8 mouse cellular contexts compared by ENCODE assay signal in the genomic region with DNA sequence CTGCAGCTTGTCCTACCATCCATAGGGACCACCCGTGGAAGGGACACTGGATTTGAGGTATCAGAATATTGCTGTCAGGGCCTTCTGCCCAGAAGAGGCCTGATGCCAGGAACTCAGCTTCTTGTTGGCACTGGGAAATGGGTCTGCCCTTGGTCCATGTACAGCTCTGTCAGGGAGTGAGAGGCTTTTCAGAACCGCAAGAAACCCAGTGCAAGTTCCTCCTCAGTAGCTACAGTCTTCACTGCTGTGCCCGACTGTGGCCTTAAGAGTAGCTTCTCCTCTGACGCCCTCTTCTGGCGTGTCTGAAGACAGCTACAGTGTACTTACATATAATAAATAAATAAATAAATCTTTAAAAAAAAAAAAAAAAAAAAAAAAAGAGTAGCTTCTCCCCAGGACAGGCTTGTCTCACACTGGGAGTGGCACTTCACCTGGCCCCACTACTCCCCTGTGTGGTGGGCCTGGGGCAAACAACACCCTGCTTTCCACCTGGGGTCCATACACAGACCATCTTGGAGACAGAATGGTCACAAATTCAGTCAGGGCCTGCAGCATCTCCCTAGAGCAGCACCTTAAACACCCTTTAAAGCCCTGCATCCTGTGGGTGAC. TPM values are rescaled to one million over a fixed set of nuclear protein-coding genes. Genes with fewer than 3 reads are reported as not detected.
A peak's percentile ranks its signal among the peaks of the same experiment; 100 is the strongest.
DNase-seq lines count a peak whose midpoint lies in the region; ATAC-seq lines count a peak whose summit lies in the region.

No protein-coding gene starts in this region.

- ATAC-seq in heart, embryonic 12.5 days (ENCODE audit: insufficient number of reproducible peaks, low FRiP score), result no peak
- ATAC-seq in heart, embryonic 11.5 days (replicated peaks; ENCODE audit: insufficient number of reproducible peaks, low FRiP score, low TSS enrichment), result no peak
- ATAC-seq in hindbrain, embryonic 14.5 days (ENCODE audit: low FRiP score), result no peak

- H3K27me3 ChIP-seq in heart, embryonic 12.5 days (replicated peaks), result no peaks in the 10 kb centered on the region
- no peaks in the 10 kb centered on the region for H3K27me3 ChIP-seq in heart, embryonic 11.5 days (ENCODE audit: control insufficient read depth, insufficient read depth, low read length)
- H3K27me3 ChIP-seq in hindbrain, embryonic 14.5 days (ENCODE audit: control insufficient read depth, insufficient read depth, low read length), result no peaks in the 10 kb centered on the region

- DNase-seq in B cell, adult 2 months, result peak; percentile 45 to 53
- peak; percentile 86 to 91 for DNase-seq in cerebellum, postnatal 10 days
- DNase-seq in hindbrain, embryonic 14.5 days (ENCODE audit: low spot score), result peak; percentile 55
- peak; percentile 60 for DNase-seq in mesoderm, embryonic 11.5 days (ENCODE audit: low read depth, low spot score)
- no peak for DNase-seq in Muller cell, postnatal 12 days (ENCODE audit: inconsistent ontology term)
- no peak for DNase-seq in left cerebral cortex, postnatal 25 days (ENCODE audit: low spot score in 2 of 2)

- intact Hi-C loops in left cerebral cortex, postnatal 25 days (cut with DNase I), result loop anchor here (1.0 to 2.0 kb wide), 3 partner anchors 16 to 70 kb away; no protein-coding TSS in a partner anchor

- 45% methylated on average over 5 of the region's 5 CpGs for WGBS in heart, embryonic 12.5 days
- WGBS in heart, embryonic 11.5 days (ENCODE audit: insufficient replicate concordance), result 46% methylated on average over 5 of the region's 5 CpGs
- WGBS in hindbrain, embryonic 14.5 days, result 36% methylated on average over 5 of the region's 5 CpGs

- no peak overlapping the region for H3K4me3 ChIP-seq in heart, embryonic 12.5 days
- no peak overlapping the region for H3K4me3 ChIP-seq in heart, embryonic 11.5 days (ENCODE audit: low read depth, low read length)
- H3K4me3 ChIP-seq in hindbrain, embryonic 14.5 days (replicated peaks; ENCODE audit: low read length), result no peak overlapping the region

- H3K36me3 ChIP-seq in heart, embryonic 12.5 days, result peaks cover 48% of the 10 kb centered on the region
- peaks cover 28% of the 10 kb centered on the region for H3K36me3 ChIP-seq in heart, embryonic 11.5 days (ENCODE audit: control insufficient read depth, insufficient read depth, low read length)
- H3K36me3 ChIP-seq in hindbrain, embryonic 14.5 days (replicated peaks; ENCODE audit: control insufficient read depth, insufficient read depth), result peaks cover 45% of the 10 kb centered on the region

- H3K27ac ChIP-seq in heart, embryonic 12.5 days (ENCODE audit: poor library complexity, severe bottlenecking), result no peak overlapping the region
- no peak overlapping the region for H3K27ac ChIP-seq in heart, embryonic 11.5 days (ENCODE audit: low read depth, low read length)
- no peak overlapping the region for H3K27ac ChIP-seq in hindbrain, embryonic 14.5 days

- H3K9me3 ChIP-seq in heart, embryonic 12.5 days (replicated peaks), result no peaks in the 10 kb centered on the region
- no peaks in the 10 kb centered on the region for H3K9me3 ChIP-seq in heart, embryonic 11.5 days (replicated peaks; ENCODE audit: control insufficient read depth, low read length)
- no peaks in the 10 kb centered on the region for H3K9me3 ChIP-seq in hindbrain, embryonic 14.5 days (ENCODE audit: control insufficient read depth, low read length)

- H3K9ac ChIP-seq in heart, embryonic 12.5 days, result 0 out of 2 replicates have a peak overlapping the region, but pooled peaks have one; percentile 8
- H3K9ac ChIP-seq in heart, embryonic 11.5 days (ENCODE audit: low read depth, low read length), result no peak overlapping the region
- H3K9ac ChIP-seq in hindbrain, embryonic 14.5 days, result no peak overlapping the region

- peaks cover 36% of the 10 kb centered on the region for H3K4me1 ChIP-seq in heart, embryonic 12.5 days (replicated peaks)
- peaks cover 15% of the 10 kb centered on the region for H3K4me1 ChIP-seq in heart, embryonic 11.5 days (ENCODE audit: control insufficient read depth, insufficient read depth, low read length)
- H3K4me1 ChIP-seq in hindbrain, embryonic 14.5 days (replicated peaks; ENCODE audit: control insufficient read depth, insufficient read depth, low read length), result peaks cover 2% of the 10 kb centered on the region

- H3K4me2 ChIP-seq in heart, embryonic 12.5 days, result no peak overlapping the region
- H3K4me2 ChIP-seq in heart, embryonic 11.5 days, result no peak overlapping the region
- H3K4me2 ChIP-seq in hindbrain, embryonic 14.5 days (replicated peaks), result no peak overlapping the region

RNA-seq across cellular contexts. Expression of a gene that starts 4.0 kb away (rescaled TPM):
- 438 and 454 TPM in 2 replicates for polyA plus RNA-seq in heart, embryonic 12.5 days (2016; fragmentation: Nextera tagmentation; extraction: Ambion mirVana)
- polyA plus RNA-seq in heart, embryonic 11.5 days (2014; fragmentation: Nextera tagmentation; extraction: Ambion mirVana), result 499 and 501 TPM in 2 replicates
- 303 and 341 TPM in 2 replicates for polyA plus RNA-seq in hindbrain, embryonic 14.5 days (2014; fragmentation: Nextera tagmentation; extraction: Ambion mirVana)
- total RNA-seq in left cerebral cortex, postnatal 25 days (2021), result 100 to 1,000 TPM; 182 to 187 TPM

RNA-seq across cellular contexts. Expression of a gene that starts 15.9 kb away (rescaled TPM):
- 55.5 and 58.9 TPM in 2 replicates for polyA plus RNA-seq in heart, embryonic 12.5 days (2016; fragmentation: Nextera tagmentation; extraction: Ambion mirVana)
- polyA plus RNA-seq in heart, embryonic 11.5 days (2014; fragmentation: Nextera tagmentation; extraction: Ambion mirVana), result 57.2 and 59.0 TPM in 2 replicates
- 17.3 and 24.3 TPM in 2 replicates for polyA plus RNA-seq in hindbrain, embryonic 14.5 days (2014; fragmentation: Nextera tagmentation; extraction: Ambion mirVana)
- 10 to 100 TPM; 27.6 to 30.7 TPM for total RNA-seq in left cerebral cortex, postnatal 25 days (2021)

RNA-seq across cellular contexts. Expression of a gene that starts 16.4 kb away (rescaled TPM):
- 37.4 and 41.9 TPM in 2 replicates for polyA plus RNA-seq in heart, embryonic 12.5 days (2016; fragmentation: Nextera tagmentation; extraction: Ambion mirVana)
- 28.4 and 29.9 TPM in 2 replicates for polyA plus RNA-seq in heart, embryonic 11.5 days (2014; fragmentation: Nextera tagmentation; extraction: Ambion mirVana)
- polyA plus RNA-seq in hindbrain, embryonic 14.5 days (2014; fragmentation: Nextera tagmentation; extraction: Ambion mirVana), result 35.2 and 36.3 TPM in 2 replicates
- total RNA-seq in left cerebral cortex, postnatal 25 days (2021), result 10 to 100 TPM; 76.9 to 93.8 TPM

RNA-seq across cellular contexts. Expression of a gene that starts 18.7 kb away (rescaled TPM):
- 43.0 and 45.9 TPM in 2 replicates for polyA plus RNA-seq in heart, embryonic 12.5 days (2016; fragmentation: Nextera tagmentation; extraction: Ambion mirVana)
- polyA plus RNA-seq in heart, embryonic 11.5 days (2014; fragmentation: Nextera tagmentation; extraction: Ambion mirVana), result 34.6 and 38.2 TPM in 2 replicates
- polyA plus RNA-seq in hindbrain, embryonic 14.5 days (2014; fragmentation: Nextera tagmentation; extraction: Ambion mirVana), result 29.0 and 32.9 TPM in 2 replicates
- total RNA-seq in left cerebral cortex, postnatal 25 days (2021), result 10 to 100 TPM; 40.9 to 41.2 TPM

RNA-seq across cellular contexts. Expression of a gene that starts 47.4 kb away (rescaled TPM):
- polyA plus RNA-seq in heart, embryonic 12.5 days (2016; fragmentation: Nextera tagmentation; extraction: Ambion mirVana), result 577 and 591 TPM in 2 replicates
- 702 and 828 TPM in 2 replicates for polyA plus RNA-seq in heart, embryonic 11.5 days (2014; fragmentation: Nextera tagmentation; extraction: Ambion mirVana)
- 570 and 649 TPM in 2 replicates for polyA plus RNA-seq in hindbrain, embryonic 14.5 days (2014; fragmentation: Nextera tagmentation; extraction: Ambion mirVana)
- 100 to 1,000 TPM; 788 to 790 TPM for total RNA-seq in left cerebral cortex, postnatal 25 days (2021)

Comparison
In these comparisons a context has a peak if more than half of its experiments do, and no peak if none do; other contexts are left out.
1. DNase-seq: peak in B cell, adult 2 months (2 of 2), cerebellum, postnatal 10 days (2 of 2), hindbrain, embryonic 14.5 days (single experiment) and mesoderm, embryonic 11.5 days (single experiment); none in Muller cell, postnatal 12 days (single experiment) and left cerebral cortex, postnatal 25 days (0 of 2).